Mouse (Mus musculus): ENCODE results near the gene Ryr2.
"Not testable (repeated sequence)": the region's sequence is repeated elsewhere in the genome, so short reads cannot be mapped to it uniquely, and the experiment has no call there.

Gene Ryr2

DNA sequence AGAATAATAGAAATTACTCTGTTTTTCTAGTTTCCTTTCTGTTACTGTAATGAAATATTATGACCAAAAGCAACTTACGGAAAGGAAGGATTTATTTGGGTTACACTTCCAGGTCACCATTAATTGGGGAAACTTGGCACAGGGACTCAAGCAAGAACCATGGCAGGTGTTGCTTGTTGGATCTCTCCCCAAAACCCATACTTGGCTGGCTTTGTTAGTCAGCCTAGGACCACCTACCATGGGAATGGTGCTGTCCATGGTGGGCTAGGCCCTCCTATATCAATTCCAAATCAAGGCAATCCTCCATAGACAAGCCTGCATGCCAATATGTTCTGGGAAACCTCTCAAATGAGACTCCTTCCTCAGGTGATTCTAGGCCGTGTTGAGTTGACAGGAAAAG, 237.3 kb downstream of the Ryr2 start:
- no peak for DNase-seq

DNA sequence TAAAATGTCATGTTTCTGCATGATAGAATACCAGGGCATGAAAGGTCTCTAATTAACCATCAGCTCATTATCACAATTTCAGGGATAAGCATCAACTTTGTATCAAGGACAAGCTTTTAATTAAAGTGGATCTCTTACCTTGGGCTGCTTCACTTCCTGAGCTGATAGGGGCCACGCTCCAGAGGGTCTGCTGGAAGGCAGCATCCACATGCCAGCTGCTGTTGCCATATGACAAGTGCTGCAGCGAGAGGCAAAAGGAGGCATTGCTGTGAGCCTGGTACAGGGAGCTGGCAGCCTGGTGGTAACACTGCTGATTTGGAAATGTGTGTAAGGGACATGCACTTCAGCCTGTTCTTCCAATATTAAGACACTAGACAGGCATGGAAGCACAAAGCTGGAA, 237.8 kb downstream of the Ryr2 start:
- no peak for DNase-seq

DNA sequence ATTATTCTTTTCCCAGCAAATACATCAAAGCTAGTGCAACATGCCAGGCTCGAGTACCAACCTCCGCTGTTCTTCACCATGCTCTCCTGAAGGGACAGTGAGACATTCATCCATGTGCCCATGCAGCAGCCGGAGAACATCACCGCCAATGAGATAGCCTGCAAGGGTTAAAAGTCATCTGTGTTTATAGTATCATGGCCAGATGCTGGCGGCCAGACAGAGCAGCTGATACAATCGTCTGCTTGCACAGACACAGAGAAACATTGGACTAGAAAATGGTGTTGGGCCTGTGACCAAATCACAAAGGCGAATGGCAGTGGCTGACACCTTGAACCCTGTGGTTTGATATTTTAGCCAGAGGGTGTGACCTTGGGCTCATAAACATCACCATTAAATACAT, 238.7 kb downstream of the Ryr2 start:
- no peak for DNase-seq

DNA sequence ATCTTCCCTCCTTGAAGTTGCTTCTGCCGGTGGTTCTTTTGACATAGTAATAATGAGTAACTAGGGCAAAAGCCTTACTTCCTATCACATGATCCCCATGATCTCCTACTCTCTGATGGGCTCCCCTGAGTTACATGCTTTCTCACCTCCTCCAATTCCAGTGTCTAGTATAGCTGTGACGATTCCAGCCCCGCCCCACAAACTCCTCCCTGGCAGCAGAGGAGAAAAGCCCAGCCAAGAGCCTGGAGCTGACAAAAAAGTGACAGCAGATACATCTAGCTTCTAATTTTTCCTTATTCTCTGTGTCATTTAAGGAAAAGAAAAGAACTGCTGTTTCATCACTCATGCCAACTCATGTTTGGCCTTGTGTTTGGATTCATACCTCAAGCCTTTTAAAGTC, 241.5 kb downstream of the Ryr2 start:
- DNase-seq = no peak

DNA sequence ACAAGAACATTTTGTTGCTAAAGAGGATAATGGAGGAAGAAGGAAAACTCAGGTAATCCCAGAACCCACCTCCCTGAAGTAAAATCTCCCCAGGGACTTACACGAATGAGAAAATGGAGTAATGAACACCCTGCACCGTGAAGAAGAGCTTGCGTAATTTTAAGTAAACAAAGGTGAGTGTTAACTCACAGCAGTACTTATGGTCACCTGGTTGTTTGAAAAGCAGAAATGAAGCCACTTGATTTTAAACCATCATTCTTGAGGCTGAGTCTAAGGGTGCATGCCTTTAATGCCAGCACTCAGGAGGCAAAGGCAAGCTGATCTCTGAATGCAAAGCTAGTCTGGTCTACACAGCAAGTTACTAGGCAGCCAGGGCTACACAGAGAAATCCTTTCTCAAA, 255.1 kb downstream of the Ryr2 start:
- DNase-seq = no peak

DNA sequence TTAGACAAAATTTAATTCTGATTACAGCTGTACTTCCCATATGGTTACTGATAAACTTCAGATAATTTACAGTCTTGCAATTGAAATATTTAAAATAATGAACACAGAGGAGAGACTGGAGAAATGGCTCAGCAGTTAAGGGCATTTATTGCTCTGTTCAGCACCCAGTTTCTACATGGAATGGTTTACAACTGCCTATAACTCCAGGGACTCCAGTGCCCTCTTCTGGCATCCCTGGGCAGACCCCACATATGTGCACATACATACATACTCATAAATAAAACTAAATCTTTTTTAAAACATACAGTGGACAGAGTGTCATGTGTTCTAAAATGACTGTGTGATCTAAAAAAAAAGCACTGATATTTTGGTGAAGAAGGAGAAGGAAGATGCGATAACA, 262.9 kb downstream of the Ryr2 start:
- no peak for DNase-seq

DNA sequence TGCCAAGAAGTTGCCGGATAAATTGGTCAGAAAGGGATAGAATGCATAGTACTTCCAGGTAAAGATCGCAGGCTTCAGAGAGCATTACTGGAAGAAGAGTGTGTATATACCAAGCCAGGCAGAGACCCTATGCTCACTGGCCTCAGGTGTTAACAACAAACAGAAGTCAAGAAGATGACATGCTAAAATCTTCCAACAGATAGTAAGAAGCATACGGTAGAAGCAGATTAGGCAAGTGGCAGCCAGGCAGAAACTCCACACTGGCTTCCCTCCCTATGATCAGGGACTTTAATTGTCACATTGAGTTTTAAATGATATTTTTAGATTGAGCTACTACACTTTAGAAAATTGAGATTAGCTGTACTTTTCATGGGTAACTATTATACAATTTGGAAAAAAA, 268.9 kb downstream of the Ryr2 start:
- DNase-seq = no peak

DNA sequence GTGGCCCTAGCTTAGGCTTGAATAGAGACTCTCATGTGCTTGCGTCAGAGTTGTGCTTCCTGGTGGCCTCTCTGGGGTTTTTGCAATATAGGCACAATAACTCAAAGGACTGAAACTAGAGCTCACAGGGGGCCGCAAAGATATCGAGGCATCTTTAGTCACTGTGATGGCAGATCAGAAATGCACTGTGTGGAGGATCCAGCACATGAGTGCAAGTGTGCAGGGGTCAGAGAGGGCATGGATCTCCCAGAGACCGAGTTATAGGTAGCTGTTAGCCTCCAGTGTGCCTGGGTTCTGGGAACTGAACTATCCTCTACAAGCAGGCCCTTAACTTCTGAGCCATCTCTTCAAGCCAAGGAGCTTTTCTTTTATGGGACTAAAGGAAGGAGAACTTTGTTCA, 269.6 kb downstream of the Ryr2 start:
- no peak for DNase-seq

DNA sequence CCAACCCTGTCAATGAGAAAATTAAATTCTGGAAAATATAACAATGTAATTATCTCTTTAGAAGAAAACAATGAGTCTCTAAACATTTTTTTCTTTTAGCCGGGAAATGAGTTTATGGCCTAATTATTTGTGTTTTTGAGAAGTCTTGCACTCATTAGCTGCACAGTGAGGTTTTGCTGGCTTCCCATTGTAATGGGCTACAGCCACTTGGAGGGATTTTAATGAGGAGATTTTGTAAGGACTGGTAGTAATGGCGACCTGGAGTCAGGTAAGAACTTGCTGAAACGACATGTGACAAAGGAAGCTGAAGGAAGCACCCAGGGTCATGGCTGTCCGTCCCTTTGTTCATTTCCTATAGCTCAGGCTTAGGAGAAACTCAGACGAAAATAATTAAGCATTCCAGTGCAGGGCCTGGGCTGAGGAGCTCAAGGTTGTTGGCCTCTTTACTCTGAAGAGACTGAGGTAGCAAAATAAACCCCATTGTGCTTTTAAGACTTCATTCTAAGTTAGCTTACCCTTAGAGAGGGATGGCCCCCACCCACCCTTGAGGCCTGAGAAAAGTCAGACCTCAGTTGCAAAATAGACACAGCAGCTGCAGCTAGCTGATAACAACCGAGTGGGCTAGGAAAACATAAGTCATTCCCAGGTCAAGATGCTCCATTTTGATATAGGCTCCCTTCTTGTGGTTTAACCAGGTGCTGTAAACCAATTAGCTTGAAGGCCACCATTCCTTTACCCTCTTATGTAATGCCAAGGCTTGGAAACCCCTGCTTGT, 270.3 kb downstream of the Ryr2 start:
- DNase-seq = no peak

DNA sequence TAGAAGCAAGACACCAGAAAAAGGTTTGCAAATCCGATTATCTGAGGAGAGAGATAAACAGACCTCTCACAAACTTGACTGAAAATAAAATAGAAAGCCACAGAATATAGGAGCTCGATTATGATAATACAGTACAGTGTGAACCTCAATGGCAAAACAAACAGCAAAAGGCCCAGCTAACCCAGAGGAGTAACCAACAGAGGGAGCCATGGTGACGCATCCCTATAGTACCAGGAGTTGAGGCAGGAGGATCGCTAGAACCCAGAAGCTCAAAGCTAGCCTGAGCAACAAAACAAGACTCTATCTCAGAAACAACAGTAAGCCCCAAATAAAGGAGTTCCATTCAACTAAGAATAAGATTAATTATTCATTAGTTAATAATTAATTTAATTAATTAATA, 275.5 kb downstream of the Ryr2 start:
- DNase-seq = no peak

DNA sequence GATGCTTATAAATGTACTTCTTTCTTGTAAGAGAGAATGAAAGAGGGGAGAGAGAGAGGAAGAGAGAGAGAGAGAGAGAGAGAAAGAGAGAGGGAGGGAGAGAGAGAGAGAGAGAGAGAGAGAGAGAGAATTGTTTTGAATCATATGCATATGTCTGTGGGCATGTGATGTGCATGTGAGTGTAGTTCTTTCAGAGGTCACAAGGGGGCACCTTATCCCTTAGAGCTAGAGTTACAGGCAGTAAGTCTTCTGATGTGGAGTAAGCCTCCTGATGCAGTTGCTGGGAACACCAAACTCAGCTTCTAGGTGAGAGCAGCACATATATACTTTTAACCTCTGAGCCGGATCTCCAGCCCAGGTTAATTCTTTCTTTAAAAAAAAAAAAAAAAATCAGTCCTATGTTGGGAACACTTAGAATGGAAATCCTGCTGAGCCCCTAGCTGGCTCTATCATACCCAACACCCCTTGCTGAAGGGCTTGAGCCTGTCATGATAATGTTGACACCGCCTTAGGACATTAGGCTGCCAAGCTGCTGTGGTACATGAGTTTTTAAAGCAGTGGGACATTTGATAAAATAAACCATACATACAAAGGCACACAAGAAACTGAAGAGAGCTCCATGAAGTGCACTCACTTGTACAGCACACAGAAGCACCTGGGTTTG, 281.1 kb downstream of the Ryr2 start:
- no peak for DNase-seq

DNA sequence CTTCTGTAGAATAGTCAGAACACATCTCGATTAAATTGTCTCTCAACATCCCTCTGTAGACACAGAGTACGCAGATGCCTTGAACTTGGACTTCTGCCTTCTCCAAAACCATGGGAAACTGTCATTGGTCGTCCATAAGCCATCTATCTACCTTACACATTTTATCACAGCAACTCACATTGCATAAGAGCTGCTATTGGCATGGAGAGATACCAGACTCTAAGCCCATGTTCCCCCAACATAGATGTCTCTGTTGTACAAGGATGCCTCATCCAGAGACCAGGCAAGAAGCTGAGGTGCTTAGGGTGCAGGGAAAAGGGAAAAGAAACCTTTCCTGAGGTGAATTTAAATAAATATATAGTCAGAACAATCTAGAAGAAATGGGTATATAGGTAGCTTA, 288.0 kb downstream of the Ryr2 start:
- DNase-seq = no peak

DNA sequence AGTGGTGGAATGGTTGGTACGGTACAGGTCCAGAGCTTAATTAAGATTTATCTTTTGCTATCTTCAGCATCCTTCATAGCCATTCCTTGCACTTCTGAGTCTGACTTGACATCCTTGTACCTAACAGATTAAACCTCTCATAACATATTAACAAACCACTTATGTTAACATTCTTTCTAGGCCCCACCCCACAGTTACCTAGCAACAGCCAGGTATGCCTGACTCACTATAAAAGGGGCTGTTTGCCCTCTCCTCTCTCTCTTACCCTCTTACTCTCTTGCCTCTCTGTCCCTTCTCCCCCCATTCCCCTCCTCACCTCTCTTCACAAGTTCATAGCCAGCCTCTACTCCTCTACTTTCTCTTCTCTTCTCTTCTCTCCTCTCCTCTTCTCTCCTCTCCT, 297.4 kb downstream of the Ryr2 start:
- DNase-seq = not testable (repeated sequence)

DNA sequence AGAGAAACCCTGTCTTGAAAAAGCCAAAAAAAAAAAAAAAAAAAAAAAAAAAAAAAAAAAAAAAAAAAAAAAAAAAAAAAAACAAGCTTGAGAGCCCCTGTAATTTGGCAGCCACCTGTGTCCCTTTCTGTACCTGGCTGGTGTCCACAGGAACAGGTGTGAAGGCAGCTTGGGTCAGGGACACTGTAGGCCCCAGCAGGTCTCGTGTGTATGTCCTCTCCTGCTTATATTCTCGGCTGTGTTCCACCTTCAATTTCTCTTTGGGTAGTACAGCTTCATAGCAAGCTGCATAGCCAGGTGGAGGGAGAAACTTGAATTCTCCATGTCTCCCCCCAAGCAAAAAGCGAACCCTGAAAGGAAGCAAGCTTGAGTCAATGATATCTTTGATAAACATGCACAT, 314.2 kb downstream of the Ryr2 start:
- DNase-seq = no peak

DNA sequence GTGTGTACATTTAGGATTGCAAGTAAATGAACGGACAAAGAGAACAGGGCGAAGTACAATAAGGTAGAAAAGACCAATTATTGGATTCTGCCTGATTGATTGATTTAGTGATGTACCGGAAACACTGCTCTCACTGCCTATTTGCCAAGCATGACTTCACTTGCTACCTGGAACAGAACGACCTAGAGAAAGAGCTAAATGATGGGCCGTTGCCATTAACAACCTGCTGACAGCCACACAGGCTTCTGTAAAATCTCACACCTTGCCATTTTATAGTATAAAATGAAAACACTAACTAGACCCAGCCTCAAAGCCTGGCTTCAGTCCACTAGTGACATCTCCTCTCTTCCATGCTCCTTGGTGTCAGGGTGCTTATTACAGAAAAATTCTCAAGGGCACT, 316.2 kb downstream of the Ryr2 start:
- DNase-seq = no peak

DNA sequence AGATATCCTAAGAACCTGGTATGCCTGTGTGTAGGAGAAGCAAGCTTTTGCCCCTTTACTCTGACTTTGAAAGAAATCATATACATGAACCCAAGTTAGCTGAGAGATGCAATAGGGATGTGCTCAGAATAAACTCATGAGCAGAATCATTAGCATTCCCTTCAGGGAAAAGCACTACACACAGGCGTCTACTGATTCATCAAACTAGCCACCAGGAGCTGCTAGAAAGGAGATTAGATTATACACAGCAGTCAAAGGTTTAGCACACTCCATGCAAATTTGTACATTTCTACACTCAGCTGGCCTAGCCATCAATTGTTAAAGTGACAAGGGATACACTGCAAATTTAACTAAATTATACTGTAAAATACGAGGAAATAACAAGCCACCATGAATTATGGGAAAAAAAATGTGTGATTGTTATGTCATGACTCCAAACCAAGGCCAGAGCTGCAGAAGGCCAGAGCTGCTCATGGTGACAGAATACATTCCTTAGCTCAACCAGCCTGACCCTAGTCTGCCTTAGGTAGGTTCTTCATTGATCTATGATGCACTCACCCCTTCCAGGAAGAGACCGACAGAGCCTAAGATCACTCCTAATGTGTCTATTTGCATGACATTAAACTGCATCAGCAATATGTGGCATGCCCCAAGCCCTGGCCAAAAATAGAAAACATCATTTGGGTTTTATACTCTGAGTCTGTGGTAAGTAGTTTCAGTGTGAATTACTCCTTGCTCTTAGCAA, 324.2 kb downstream of the Ryr2 start:
- no peak for DNase-seq

DNA sequence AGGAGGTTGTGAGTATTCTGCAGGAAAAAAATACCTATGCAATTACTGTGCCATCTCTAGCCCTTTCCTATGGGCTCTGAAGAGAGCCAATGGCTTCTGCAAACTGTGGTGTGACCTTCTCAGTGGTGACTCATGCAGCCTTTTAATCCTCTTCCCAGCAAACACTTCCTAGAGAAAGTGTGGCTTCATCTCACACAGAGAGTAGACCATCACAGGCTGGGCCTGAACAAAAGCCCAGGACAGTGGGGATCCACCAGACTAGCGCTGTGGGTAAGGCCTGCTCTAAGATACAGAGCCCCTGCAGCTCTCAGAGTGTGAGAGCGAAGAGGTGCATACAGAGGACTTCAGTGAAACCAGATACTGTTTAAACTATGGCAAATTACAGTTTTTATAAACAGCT, 325.7 kb downstream of the Ryr2 start:
- no peak for DNase-seq

DNA sequence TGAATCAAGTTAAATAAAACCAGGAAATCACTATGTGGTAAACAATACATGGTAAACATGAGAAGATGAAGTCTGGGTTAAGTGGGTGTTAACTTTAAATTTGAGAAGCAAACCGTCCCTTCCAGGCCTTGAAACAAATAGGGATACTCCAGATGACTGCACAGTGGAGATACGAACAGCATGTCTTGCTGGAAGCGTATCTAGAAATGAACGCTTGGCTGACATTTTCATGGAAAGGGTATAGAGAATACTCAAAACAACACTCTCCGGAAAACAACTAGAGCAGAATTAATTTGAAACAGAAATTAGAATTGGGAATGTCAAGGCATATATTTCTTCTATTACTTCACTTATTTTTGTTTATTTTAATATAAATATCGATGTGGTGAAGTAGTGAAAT, 329.0 kb downstream of the Ryr2 start:
- no peak for DNase-seq

DNA sequence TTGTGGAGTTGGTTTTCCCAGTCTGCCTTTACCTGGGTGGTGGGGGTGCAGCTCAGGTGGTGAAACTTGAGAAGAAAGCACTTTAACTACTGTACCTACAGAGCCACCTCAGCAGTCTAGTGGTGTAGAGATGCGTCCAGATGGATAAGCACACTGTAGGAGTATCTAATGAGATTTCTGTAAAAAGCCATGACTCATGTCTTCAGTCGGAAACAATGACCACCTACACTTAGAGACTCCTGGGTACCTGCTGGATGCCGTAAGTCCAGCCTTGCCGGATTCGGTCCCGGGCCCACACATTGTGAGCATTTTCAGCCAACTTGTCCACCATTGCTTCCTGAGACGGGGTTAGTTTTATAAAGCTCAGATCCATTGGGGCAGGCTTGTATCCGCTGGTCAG, 334.6 kb downstream of the Ryr2 start:
- no peak for DNase-seq

DNA sequence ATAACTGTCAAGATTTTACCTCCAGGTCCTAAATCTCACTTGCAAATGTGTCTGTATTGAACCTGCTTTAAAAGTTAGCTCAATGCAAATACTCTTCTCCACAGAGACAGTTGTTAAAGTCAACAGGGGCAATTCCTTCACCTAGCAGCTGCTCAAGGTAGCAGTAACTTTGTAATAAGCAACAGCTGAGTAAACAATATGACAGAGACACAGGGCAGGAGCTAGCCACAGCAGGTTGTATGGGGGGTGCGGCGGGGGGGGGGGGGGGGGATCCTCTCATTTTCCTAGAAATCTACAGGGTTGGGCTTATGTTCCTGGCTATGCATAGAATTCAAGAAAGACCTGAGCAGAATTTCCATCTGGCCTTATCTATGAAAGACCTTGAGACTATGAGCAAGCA, 339.8 kb downstream of the Ryr2 start:
- DNase-seq = no peak

DNA sequence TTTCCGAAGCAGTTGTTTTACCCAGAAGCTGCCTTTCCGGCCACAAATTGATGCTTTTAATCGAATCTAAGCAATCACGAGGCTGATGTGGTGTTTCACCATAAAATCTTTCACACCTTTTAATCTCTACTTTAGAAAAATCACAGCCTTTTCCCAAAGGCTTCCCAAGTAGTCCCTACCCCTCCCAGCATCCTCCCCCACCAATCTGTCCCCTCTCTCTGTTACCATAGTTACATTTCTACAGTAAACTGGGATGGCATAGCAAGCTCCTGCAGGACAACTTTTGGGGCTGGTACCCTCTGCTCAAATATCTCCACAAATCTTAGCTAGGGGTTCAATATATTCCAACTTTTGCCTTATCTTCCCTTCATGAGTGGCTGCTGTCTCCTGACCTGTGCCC, 342.8 kb downstream of the Ryr2 start:
- DNase-seq = no peak

DNA sequence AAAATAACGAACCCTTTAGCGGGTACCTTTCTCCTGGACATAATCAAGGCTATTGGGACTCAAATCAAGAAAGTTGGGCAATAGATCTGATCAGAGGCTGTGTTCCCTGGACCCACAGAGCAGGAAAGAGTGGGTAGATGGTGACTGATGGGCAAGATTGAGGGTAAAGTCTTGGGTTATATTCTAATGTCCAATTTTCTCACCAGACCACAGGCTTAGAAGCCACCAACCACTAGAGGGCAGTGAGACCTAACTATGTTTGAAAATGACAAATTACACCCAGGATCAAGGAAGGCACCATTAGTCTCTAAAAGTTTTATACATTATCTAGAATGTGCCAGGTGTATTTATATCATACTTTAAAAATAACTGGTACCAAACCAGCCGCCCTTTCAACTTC, 343.6 kb downstream of the Ryr2 start:
- DNase-seq = peak; percentile 36

DNA sequence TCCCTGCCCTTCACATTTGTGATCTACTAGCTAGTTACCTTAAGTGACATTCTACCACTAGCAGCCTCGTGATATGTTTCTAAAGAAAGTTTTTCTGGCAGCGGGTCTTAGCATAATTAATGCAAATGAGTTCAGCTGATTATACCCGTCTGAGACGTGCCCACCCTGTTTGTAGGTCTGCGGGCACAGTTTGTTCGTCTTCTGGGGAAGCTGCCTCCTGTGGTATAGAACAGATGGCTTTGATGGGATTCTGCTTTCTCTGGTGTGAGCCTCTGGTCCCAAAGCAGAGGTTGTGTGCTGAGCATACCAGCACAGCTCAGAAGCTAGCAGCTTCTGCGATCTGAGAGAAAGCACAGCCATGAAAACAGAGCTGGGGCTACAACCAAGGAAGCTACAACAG, 348.9 kb downstream of the Ryr2 start:
- no peak for DNase-seq

DNA sequence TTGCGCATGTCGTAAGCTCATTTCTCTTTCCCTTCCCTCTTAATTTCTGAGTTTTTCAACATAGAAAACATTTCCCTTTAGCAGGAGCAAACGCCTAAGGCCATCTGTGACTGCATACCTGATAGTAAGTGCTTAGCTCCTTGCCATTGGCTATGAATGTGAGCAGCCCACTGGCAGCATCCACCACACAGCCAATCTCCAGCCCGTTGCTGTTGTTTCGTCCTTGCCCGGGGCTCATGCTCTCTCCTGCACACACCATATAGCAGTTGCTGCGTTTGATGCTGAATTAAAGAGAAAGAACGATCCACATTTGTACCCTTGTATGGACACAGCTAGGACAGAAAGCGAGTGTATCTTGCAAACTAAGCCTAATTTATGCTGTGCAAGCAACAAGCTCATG, 361.3 kb downstream of the Ryr2 start:
- DNase-seq = no peak

Measured in right cerebral cortex, postnatal 4 days (tissue).